Mouse (Mus musculus) forebrain, embryonic 14.5 days (tissue): ENCODE results near the gene Smim12. TPM values are rescaled to one million over a fixed set of nuclear protein-coding genes. Genes with fewer than 3 reads are reported as not detected.

Experiments
- ATAC-seq: fragments of 200-750 bp; cut with Nextera tagmentation; 2 replicates; pipeline ENCODE4 v1.8.0; 2017; ENCODE audit warnings: mild to moderate bottlenecking, moderate library complexity
- DNase-seq: peaks from one replicate; pipeline ENCODE4 v3.0.0-alpha.2; 2015; ENCODE audit warnings: low spot score
- H3K27ac ChIP-seq: fragments of 300-500 bp; sonication (generic); 2 replicates; pipeline ENCODE4 v1.5.1; 2014; ENCODE audit warnings: low read depth, mild to moderate bottlenecking, control low read depth, low read length, moderate library complexity
- H3K27me3 ChIP-seq: fragments of 300-500 bp; sonication (generic); replicated peaks from 2 replicates; pipeline ENCODE4 v1.6.1; 2014; ENCODE audit warnings: low read length, control low read depth, mixed read lengths; ENCODE audit not compliant: control insufficient read depth, insufficient read depth
- H3K36me3 ChIP-seq: fragments of 300-500 bp; sonication (generic); 2 replicates; pipeline ENCODE4 v1.6.1; 2014; ENCODE audit warnings: low read length, control low read depth; ENCODE audit not compliant: control insufficient read depth, insufficient read depth
- H3K4me1 ChIP-seq: fragments of 300-500 bp; sonication (generic); 2 replicates; pipeline ENCODE4 v1.6.1; 2014; ENCODE audit warnings: antibody characterized with exemption, low read length, control low read depth; ENCODE audit not compliant: control insufficient read depth, insufficient read depth
- H3K4me2 ChIP-seq: fragments of 300-500 bp; sonication (generic); 2 replicates; pipeline ENCODE4 v1.6.1; 2014; ENCODE audit warnings: mild to moderate bottlenecking, control low read depth, low read length
- H3K4me3 ChIP-seq: fragments of 300-500 bp; sonication (generic); 2 replicates; pipeline ENCODE4 v1.5.1; 2014; ENCODE audit warnings: low read depth, low read length, control low read depth
- H3K9ac ChIP-seq: fragments of 300-500 bp; sonication (generic); 2 replicates; pipeline ENCODE4 v1.6.1; 2014; ENCODE audit warnings: mild to moderate bottlenecking, low read length, control low read depth, moderate library complexity
- H3K9me3 ChIP-seq: fragments of 300-500 bp; sonication (generic); replicated peaks from 2 replicates; pipeline ENCODE4 v1.6.1; 2016; ENCODE audit warnings: low read length, control low read depth, mixed read lengths; ENCODE audit not compliant: control insufficient read depth
- WGBS: fragments of 180-500 bp; shearing (Covaris S2); extraction: QIAGEN DNeasy Blood & Tissue Kit; methylation state at CpG from one replicate; pipeline ENCODE4 v1.1.7; 2014; 5-methylcytosine and 5-hydroxymethylcytosine counted together
- polyA plus RNA-seq: library from polyadenylated mRNA; unstranded; fragments of >200 nt; fragmentation: Nextera tagmentation; extraction: Ambion mirVana; gene quantifications from 2 replicates; pipeline ENCODE4 v1.2.1, GENCODE M21; 2014

Gene Smim12
- polyA plus RNA-seq, 1 experiment from 2014 or later, result 61.1 TPM

DNA sequence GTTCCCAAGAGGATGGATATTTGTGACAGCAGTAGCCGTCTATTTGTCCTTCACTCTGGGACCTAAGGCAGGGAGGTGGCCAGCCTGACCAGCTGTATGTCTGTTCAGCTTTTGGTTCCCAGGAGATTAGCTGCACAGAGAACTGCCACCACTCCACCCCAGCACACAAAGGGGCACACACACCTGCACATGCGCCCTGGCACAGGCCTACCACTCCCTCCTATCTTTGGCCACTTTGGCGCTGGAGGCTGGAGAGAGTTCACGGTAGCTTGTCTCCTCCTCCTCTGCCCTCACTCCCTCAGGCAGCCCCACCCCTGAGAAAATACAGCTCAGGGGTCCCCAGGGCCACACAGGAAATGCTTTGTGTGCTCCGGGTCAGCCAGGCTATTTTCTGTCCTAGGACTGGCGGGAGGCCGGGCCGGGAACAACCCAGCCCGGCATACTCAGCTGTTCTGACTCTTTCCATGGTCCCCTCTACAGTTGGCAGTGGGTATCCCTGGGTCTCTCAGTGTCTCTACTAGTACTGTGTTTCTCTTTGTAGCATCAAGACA lies 34.9 kb downstream of the Smim12 start:
- DNase-seq (no peak), ATAC-seq (no peak)
- no peak overlapping the region for H3K4me3 ChIP-seq
- no peaks in the 10 kb centered on the region for H3K9me3 ChIP-seq
- 64% methylated on average over 9 of the region's 9 CpGs for WGBS
- H3K27me3 ChIP-seq, result no peaks in the 10 kb centered on the region
- H3K4me2 ChIP-seq, result no peak overlapping the region
- no peaks in the 10 kb centered on the region for H3K4me1 ChIP-seq
- no peak overlapping the region for H3K9ac ChIP-seq
- H3K36me3 ChIP-seq, result no peaks in the 10 kb centered on the region
- no peak overlapping the region for H3K27ac ChIP-seq

DNA sequence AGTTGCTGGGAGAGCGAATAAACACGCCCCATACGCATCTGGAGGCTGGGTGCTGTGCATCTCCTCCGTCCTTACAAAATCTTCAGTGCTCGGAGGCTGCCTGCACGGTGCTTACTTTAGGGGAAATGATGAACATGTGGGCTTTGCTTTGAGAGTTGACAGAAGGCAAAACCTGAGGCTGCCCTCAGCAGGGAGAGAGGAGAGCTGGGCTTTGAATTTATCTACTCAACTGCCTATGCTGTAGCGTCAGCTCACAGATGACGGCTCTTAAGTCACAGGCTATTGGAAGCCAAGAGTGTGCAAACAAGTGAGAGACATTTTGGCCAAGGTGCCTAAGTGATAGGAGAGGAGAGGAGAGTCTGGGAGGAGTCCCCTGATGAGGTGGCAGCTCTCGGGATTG lies 35.7 kb downstream of the Smim12 start:
- H3K27ac ChIP-seq, result no peak overlapping the region
- no peak overlapping the region for H3K4me3 ChIP-seq
- H3K27me3 ChIP-seq, result no peaks in the 10 kb centered on the region
- no peaks in the 10 kb centered on the region for H3K36me3 ChIP-seq
- H3K9ac ChIP-seq, result no peak overlapping the region
- DNase-seq, result no peak
- no peak overlapping the region for H3K4me2 ChIP-seq
- 83% methylated on average over 9 of the region's 9 CpGs for WGBS
- H3K4me1 ChIP-seq, result no peaks in the 10 kb centered on the region
- H3K9me3 ChIP-seq, result no peaks in the 10 kb centered on the region
- no peak for ATAC-seq

DNA sequence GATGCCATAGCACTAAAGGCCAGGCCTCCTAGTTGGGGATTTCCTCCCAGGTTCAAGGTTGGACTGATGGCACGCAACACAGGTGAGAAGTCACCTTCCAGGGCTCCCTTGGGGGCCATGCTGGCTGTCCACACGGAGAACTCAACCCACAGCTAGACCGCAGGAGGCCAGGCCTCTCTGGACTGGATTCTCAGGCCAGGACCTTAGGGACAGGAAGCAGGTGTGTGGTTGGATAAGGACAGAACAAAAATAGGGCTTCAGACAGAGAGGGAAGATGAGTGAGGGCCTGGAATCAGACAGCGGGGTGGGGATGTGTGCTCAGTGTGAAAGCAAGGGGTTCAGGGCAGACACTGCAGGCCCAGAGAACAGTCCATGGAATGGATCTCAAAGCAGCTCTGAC lies 43.3 kb downstream of the Smim12 start:
- Histone ChIP-seq H3K4me1 (no peaks in the 10 kb centered on the region), H3K9ac (no peak overlapping the region), H3K36me3 (no peaks in the 10 kb centered on the region), H3K4me2 (no peak overlapping the region), H3K9me3 (no peaks in the 10 kb centered on the region), H3K27me3 (no peaks in the 10 kb centered on the region), H3K27ac (no peak overlapping the region), H3K4me3 (no peak overlapping the region)
- no peak for DNase-seq
- 75% methylated on average over 4 of the region's 4 CpGs for WGBS
- no peak for ATAC-seq

DNA sequence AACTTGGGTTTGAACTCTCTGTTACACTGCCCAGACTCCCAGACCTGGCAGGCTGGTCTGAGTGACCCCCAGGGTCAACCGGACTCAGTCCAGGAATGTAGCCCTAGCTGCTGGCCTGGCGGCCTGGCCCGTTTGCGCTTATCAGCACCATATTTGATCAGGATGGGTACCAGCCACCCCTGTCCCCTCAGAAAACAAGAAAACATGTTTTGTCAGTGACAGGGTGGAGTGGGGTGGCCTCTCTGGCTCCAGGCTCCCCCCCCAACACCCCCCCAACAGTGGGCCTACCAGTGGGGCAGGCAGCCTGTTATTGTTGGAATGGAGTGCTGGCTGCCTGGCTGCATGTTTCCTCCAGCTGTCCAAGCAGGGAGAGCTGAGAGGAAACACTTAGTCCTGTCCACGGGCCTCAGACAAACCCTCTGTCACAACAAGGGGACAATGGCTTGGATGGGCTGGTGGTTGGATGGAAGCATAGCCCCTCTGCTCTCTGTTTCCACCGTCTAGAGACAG lies 45.5 kb downstream of the Smim12 start:
- H3K4me3 ChIP-seq, result no peak overlapping the region
- no peak for DNase-seq
- no peaks in the 10 kb centered on the region for H3K36me3 ChIP-seq
- H3K9ac ChIP-seq, result no peak overlapping the region
- no peaks in the 10 kb centered on the region for H3K27me3 ChIP-seq
- no peak overlapping the region for H3K4me2 ChIP-seq
- 78% methylated on average over 6 of the region's 6 CpGs for WGBS
- no peak for ATAC-seq
- H3K4me1 ChIP-seq, result no peaks in the 10 kb centered on the region
- no peaks in the 10 kb centered on the region for H3K9me3 ChIP-seq
- no peak overlapping the region for H3K27ac ChIP-seq

DNA sequence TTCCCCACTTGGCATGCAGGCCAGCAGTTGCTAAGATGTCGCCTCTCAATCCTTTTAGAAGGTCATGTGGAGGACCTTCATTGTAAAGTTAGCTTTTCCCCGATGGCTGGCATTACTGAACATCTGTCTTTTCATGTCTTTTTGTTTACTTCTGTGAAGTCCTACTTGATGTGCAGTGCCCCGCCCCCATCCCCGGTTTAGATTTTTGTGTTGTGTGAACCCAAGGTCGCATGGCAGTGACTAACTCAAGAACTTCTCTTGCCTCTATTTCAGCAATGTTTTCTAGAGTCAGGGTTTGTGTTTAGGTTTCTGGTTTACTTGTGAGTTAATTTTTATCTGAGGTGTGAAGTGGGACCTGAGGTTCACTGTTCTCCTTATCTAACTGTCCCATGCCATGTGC lies 49.0 kb downstream of the Smim12 start:
- WGBS, result 82% methylated on average over 5 of the region's 5 CpGs
- no peak overlapping the region for H3K27ac ChIP-seq
- no peak for ATAC-seq
- H3K9me3 ChIP-seq, result no peaks in the 10 kb centered on the region
- no peaks in the 10 kb centered on the region for H3K36me3 ChIP-seq
- no peaks in the 10 kb centered on the region for H3K4me1 ChIP-seq
- no peak overlapping the region for H3K4me2 ChIP-seq
- no peak overlapping the region for H3K9ac ChIP-seq
- no peak overlapping the region for H3K4me3 ChIP-seq
- DNase-seq, result no peak
- H3K27me3 ChIP-seq, result no peaks in the 10 kb centered on the region

Other genes starting within 250 kb of the Smim12 start
- gene Sfpq, start 222.5 kb upstream of the Smim12 start, polyA plus RNA-seq, result 102 and 105 TPM in 2 replicates
- gene Zmym1, start 182.6 kb upstream of the Smim12 start, polyA plus RNA-seq, result 31.5 and 35.1 TPM in 2 replicates
- gene Zmym6, start 166.4 kb upstream of the Smim12 start, polyA plus RNA-seq, result 21.2 and 32.3 TPM in 2 replicates
- 12.0 and 13.0 TPM in 2 replicates for gene Tmem35b, start 120.1 kb upstream of the Smim12 start, polyA plus RNA-seq
- gene Dlgap3, start 74.6 kb upstream of the Smim12 start, polyA plus RNA-seq, result 8.4 and 10.8 TPM in 2 replicates
- gene Gja4, start 70.3 kb downstream of the Smim12 start, polyA plus RNA-seq, result 20.9 and 21.4 TPM in 2 replicates
- not detected in 2 replicates for gene Gjb3, start 87.1 kb downstream of the Smim12 start, polyA plus RNA-seq
- not detected in 2 replicates for gene Gjb4, start 110.3 kb downstream of the Smim12 start, polyA plus RNA-seq
- gene Gjb5, start 114.4 kb downstream of the Smim12 start, polyA plus RNA-seq, result 0.10 and 0.21 TPM in 2 replicates